Mouse (Mus musculus) lung, postnatal 0 days (tissue): ENCODE results near the gene Hltf.

Experiments
- CTCF ChIP-seq: IDR thresholded peaks from 2 replicates; pipeline ENCODE4 v1.5.1; 2016; ENCODE audit warnings: antibody characterized with exemption, mild to moderate bottlenecking
- EP300 ChIP-seq: IDR thresholded peaks from 2 replicates; pipeline ENCODE4 v1.6.1; 2016; ENCODE audit warnings: antibody characterized with exemption, mild to moderate bottlenecking, control low read depth

DNA sequence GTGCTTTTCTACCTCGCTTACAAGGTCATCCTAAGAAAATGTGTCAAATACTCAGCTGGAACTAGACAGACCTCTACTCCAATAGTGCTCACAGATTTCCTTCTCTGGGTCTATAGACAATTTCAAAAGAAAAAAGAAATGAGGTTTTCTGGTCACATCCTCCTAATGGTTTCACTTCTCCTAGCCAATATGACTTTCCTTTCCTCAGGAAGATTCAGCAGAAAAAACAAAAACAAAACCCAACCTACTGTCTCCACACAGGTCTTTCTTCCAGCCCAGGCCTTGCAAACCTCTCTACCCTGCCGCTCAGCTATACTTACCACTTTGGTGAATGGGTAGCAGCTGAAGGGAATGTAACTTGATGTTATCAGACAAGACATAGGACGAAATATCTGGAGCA lies 29.0 kb upstream of the Hltf start:
- TF ChIP-seq CTCF, result no peak
- TF ChIP-seq EP300, result no peak
